Mouse (Mus musculus): ENCODE measurements around the gene Nmb.
A peak's percentile ranks its signal among the peaks of the same experiment; 100 is the strongest.
"Not testable (repeated sequence)": the region's sequence is repeated elsewhere in the genome, so short reads cannot be mapped to it uniquely, and the experiment has no call there.

Nmb gene

DNA sequence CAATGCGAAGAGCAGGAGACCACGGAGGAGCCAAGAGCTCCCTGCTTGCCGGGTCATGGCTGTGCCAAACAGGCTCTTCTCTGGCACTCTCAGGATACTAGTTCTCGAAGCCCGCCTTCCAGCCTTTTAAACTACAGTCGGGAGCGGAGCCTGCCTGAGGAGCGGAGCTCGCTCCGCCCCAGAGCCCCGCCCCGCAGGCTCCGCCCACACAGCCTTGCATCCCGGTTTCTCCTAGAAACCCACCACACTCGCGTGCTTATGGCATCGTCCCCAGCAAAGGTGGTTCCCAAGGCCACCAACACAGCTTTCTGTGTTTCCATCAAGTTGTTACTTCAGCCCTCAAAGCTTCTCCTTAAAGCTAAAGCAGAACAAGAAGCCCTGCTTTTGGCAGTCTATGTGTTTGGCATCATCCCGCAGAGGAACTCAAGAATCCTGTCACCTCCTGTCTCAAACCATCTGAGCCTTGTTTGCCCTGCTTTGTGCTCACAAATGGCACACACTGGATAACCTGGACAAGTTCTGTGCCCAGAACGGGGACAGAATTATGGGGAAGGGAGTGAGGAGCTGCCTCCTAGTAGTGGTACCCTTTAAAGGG is at the start of gene Nmb:
Gene Nmb (minus strand): TSS at position 156 of the 595 bp plus-strand sequence.
- peak; percentile 80 to 81 for DNase-seq

DNA sequence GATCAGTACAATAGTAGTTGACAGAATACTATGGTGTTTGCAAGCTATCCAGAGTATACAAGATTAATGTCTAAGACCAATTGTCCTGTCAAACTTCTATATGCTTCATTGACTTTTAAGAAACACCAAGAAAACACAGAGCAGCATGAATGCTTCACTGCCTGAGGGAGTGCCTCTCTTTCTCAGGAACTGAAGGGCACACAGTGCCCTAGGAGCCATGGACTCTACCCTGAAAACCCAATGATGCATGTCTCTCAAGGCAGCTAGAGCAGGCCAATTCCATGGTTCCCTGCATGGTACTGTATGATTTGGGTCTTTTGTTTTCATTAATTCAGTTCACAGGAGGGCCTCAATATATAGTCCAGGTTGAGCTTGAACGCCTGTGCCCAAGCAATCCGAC is 49.4 kb upstream of the Nmb start:
- DNase-seq, result peak; percentile 41 to 76

GRCm38 (mm10) chr7:80952140-80952539 is 47.3 kb upstream of the Nmb start:
- peak; percentile 19 to 45 for DNase-seq

DNA sequence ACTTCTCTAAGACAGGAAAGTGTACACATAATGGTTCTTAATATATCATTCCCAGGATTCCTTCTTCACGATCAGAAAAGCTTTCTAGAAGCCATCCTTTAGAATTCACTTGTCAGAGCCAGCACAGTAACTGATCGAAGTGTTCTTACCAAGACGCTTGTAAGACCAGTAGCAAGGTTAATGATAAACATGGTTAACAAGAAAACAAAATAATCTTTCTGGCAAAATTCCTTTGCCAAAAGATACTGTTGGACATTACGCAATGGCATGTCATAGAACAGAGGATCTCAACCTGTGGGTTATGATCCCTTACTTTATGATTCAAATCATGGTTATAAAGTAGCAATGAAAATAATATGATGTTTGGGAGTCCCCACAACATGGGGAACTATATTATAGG is 46.6 kb upstream of the Nmb start:
- DNase-seq, result no peak

DNA sequence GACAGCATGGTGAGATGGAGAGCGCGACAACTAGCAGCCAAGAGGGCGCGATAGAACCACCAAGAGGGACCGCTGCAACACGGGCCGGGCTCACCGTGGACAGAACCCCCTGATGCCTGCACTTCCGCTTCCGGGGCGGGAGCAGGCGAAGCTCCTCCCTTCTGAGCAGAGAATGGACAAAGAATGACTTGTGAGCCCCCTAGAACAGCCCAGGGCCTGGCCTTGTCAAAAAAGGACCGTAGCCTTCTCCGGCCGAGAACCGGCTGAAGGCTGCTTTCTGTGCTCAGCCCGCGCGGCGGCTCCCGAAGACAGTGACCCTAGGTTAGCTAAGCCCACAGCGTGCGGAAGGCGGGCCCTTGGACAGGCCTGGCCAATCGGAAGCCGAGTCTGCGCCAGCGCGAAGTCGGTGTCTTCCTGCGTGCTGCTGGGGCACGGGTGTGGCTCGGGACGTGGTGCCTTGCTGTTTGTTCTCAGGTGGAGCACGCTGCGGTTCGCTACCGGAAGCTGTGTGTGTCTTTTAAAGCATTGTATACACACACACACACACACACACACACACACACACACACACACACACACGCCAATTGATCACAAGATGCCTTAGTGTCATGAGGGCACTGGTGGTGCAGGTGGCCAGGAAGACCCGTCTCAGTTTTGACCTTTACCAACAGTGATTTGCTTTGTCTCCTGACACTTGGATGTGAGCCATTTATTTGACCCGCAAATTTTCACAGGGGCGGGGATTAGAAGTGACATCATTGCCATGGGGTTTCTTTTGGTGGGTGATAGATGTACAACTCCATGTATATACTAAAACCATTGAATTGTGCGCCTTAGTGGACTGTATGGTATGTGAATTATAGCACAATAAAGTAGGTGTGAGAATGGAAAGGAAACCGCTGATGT is 42.8 kb upstream of the Nmb start, which contains the start of gene Sec11a:
Gene Sec11a (minus strand): TSS at position 336 of the 906 bp plus-strand sequence.
- DNase-seq, result peak; percentile 95 to 97

GRCm38 (mm10) chr7:80939808-80940207 is 34.9 kb upstream of the Nmb start:
- DNase-seq, result no peak

- DNase-seq, result not testable (repeated sequence)
These were observed 32.4 kb upstream of the Nmb start for GRCm38 (mm10) chr7:80937304-80937666.

DNA sequence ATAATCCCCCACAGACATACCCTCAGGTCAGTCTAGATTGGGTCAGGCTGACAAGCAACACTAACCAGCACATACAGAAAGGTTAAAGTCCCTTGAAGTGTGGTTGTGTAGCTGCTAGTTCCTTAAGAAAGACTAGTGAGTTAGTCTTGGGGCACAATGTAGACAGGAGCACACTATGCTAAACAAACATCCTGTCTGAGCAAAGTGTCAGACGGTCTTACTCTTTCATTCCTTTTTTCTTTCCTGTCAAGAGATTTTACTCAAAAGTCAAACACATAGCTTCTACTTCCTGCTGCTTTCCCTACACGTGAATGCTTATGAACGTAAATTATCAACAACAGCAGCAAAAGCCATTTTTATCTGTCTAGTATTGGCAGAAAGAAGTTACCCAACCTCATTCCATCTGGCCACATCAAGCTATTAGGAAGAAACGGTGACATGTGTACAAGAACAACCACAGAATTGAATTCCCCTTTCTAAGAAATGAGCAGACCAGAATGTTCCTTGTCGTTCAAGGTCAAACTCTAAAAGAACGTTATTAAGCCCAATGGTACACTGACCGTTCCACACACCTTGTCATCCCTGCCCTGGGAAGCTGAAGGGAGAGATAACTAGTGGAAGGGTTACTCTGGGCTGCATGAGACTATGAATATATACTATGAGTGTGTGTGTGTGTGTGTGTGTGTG is 31.9 kb upstream of the Nmb start:
- DNase-seq, result peak in 1 of 2 experiments; percentile 36

- no peak for DNase-seq
These were observed 31.0 kb upstream of the Nmb start for GRCm38 (mm10) chr7:80935834-80936233.

GRCm38 (mm10) chr7:80932777-80933176 is 27.9 kb upstream of the Nmb start:
- DNase-seq, result no peak

DNA sequence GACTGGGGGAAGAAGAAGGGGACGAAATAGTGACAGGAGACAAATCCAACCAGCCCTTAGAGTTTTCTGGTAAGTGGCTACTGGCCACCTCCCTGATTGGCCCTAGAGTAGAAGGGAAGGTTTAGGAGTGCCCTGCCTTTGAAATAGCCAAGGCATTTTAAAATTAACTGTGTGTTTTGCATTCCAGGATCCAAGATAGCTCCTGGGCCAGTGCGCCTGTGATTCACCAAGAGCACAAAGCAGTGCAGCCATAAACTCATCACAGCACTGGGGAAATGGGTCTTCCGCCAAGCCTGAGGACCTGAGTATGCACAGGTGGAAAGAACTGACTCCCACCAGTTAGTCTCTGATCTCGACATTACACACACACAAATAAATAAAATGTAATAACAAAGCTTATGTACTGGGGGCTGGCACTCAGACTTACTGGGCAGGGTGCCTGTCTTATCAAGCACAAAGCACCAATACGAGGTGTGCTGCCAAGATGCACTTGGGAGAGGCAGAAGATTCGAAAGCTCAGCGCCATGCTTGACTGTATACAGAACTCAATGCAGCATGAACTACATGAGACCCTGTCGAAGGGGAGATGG is 26.8 kb upstream of the Nmb start:
- no peak for DNase-seq

DNA sequence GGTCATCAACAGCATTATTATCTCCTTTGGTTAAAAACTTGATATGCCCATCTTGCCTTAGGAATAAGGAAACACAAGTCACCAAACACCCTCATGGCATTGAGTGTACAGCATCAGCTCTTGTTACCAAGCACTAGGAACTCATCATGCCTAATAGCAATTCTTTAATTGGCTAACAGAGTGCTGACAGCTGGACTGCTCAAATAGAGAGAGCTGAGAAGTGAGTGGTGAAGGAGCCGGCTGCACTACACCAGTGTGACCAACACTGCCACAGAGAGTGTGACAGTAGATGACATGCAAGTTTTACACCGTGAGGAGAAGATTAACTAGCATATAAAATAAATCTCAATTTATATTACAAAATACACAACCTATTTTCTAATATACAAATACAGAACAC is 18.3 kb upstream of the Nmb start:
- no peak for DNase-seq

DNA sequence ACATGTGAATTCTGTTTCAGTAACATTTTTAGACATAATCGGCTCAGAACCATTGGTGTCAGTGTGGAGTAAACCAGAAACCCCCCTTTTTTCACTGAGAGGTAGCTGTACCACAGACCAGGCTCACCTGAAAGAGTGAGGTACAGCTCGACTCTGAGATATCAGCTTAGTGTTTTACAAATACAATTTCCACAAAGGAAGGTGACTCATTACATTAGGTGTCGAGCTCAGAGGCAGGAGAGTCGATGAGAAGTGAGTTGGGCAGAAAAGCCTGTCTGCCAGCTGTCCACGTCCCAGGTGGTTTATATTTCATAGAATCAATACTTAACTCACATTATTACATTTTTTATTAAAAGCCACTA is 14.8 kb upstream of the Nmb start:
- no peak for DNase-seq

- DNase-seq, result no peak
These were observed 14.2 kb upstream of the Nmb start for GRCm38 (mm10) chr7:80918982-80919646.

- DNase-seq, result peak; percentile 74 to 77
These were observed 13.1 kb upstream of the Nmb start for GRCm38 (mm10) chr7:80917916-80918465.

DNA sequence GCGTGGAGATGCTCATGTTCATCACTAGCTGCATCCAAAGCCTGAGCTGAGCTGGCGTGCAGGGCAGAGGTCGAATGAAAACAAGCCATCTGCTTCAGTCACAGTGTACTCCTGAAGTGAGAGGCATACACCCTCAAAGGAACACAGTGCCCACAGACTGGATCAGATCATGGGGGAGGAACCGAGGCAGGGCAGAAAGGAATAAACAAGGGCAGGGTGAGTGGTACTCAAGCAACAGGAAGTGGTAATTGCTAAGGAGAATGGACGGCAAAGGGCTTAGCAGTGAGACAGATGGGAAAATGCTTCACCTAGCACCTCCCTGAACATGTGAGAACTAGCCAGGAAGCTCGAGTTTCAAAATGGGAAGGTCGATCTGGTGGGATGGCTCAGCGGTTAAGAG is 7.6 kb upstream of the Nmb start:
- DNase-seq, result no peak

GRCm38 (mm10) chr7:80911053-80911452 is 6.2 kb upstream of the Nmb start:
- DNase-seq, result peak; percentile 39 to 63

DNA sequence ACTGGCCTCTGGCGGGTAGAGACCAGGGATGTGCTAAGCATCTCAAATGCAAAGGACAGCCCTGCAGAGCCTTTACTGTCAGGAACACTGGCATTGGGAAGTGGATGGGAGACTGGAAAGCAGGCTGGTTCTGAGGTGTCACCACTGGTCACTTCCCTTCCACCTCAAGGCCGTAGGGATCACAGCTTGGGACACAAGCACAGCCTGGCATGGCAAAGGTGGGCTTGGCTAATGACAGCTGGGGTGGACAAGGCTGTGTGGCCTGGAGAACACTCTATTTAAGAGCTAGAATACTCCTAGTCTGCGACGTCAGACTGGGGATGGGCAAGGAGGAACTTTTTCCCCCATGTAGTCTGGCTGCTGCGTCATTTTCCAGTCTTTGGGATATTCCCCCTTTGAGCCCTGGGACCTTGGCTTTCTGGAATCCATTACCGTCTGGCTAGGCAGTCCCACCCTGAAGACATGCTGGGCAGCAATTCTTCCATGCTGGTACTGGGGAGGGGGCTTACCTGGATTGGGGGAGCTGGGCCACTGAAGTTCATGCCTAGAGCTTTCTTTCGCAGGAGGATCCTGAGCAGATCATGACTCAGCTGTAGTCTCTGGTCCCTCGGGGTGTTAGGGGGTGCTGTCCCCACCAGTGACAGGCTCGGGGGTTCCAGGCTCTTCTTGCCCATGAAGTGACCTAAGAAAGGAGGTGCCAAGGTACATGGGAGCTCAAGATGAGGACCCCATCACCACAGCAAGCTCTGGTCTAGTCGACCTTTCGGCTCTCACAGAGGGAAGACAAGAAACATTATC is 1.1 kb downstream of the Nmb start:
- peak in 1 of 2 experiments; percentile 26 for DNase-seq

DNA sequence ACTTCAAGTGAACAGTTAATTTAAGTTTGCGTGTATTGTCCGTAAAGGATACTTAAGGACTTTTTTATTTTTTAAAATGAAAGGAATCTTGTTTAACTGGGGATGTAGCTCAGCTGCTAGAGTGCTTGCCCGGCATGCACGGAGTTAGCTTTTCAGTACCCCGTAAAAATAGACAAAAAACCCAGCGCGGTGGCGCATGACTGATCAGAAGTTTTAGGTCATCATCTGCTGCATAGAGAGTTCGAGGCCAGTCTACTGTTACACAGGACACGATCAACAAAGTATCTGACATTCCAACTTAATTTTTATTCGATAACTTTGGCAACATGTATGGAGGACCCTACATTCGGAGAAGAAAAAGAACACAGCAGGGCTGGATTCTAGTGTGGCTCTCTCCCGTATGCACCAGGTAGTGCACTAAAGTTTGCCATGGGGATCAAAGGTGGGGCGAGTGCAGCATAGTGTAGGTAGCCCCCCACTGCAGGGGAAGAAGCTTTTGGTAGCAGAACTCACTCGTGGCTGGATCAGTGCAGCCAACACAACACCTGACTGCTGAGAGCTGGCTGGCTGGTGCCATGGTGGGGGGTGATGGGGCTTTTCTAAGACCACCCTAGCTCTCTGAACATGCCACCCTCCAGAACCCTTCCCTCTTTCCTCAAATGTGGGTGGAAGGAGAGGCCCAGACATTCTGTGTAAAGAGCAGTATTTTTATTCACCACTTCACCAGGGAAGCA is 3.2 kb downstream of the Nmb start:
- peak; percentile 29 to 40 for DNase-seq

- peak; percentile 92 to 96 for DNase-seq
These were observed 3.9 kb downstream of the Nmb start, which contains the start of gene Wdr73 for GRCm38 (mm10) chr7:80900944-80901501. TSS of gene Wdr73 (minus strand) at chr7:80901269.

Measured in kidney, postnatal 25 days (tissue).